Mouse (Mus musculus) heart, adult 2 months (tissue): Measurements from ENCODE around the gene Gpr15.

ENCODE experiments used
- CTCF ChIP-seq: fragments of 200-600 bp; IDR thresholded peaks from 2 replicates; pipeline ENCODE4 v1.8.1; 2022; ENCODE audit warnings: antibody characterized with exemption, mild to moderate bottlenecking, moderate library complexity
- POLR2A ChIP-seq: fragments of 200-500 bp; IDR thresholded peaks from 2 replicates; pipeline ENCODE4 v1.6.1; 2011; ENCODE audit warnings: mild to moderate bottlenecking, low read depth, low read length, control low read depth; ENCODE audit not compliant: insufficient read depth

- TF ChIP-seq CTCF (no peak), POLR2A (no peak)
These were observed 9.3 kb downstream of the Gpr15 start for GRCm38 (mm10) chr16:58709536-58709935.
